Mouse (Mus musculus): ENCODE data around the gene Tshb. TPM values are rescaled to one million over a fixed set of nuclear protein-coding genes. Genes with fewer than 3 reads are reported as not detected.
A peak's percentile ranks its signal among the peaks of the same experiment; 100 is the strongest.

Gene Tshb
- polyA plus RNA-seq, 1 experiment from 2014 or later, result 0.08 TPM

DNA sequence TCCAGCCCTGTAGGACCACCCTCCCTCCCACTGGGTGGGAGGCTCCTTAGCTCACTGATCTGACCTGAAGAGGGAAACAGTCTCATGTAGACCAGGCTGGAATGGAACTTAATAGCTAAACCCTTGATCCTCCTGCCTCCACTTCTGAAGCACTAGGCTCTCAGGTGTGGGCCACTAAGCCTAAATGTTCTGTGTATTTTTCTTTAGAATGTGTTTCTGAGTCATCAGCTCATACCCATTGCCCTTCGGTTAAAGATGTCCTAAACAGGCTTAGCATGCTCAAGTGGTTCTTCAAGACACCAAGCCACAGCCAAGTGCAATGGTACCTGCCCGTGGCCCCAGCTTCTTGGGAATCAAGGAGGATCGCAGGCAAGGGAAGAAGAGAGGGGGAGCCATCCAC lies 31.0 kb downstream of the Tshb start:
- Histone ChIP-seq H3K27me3 (no peaks in the 10 kb centered on the region), H3K27ac (replicated peaks) (no peak overlapping the region), H3K4me2 (replicated peaks) (no peak overlapping the region), H3K4me1 (0 out of 2 replicates have a peak, but pooled peaks cover 2% of the 10 kb centered on the region), H3K4me3 (no peak overlapping the region), H3K9me3 (no peaks in the 10 kb centered on the region), H3K9ac (replicated peaks) (no peak overlapping the region), H3K36me3 (no peaks in the 10 kb centered on the region)
- WGBS, result 90% methylated on average over 3 of the region's 3 CpGs
- no peak for ATAC-seq (replicated peaks)

DNA sequence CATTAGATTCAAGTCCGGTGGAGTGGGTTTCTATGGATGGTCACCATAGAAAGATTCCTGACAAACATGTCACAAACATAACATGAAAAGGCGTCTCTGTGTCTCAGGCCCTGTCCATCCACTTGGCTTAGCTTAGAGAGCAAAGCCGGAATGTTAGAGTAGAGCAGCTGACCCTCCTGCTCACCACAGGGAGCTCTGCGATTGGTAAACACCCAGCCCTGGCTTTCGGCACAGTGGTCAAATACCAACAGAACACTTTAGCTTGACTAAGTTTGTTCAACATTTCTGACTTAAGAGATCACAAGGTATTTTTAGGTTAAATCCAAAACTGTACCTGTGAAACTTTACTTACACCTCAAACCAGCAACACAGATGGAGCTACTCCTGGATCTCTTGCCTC lies 31.4 kb downstream of the Tshb start:
- no peak overlapping the region for H3K9ac ChIP-seq (replicated peaks)
- H3K4me2 ChIP-seq (replicated peaks), result no peak overlapping the region
- no peaks in the 10 kb centered on the region for H3K9me3 ChIP-seq
- H3K27ac ChIP-seq (replicated peaks), result no peak overlapping the region
- H3K4me1 ChIP-seq, result 0 out of 2 replicates have a peak, but pooled peaks cover 2% of the 10 kb centered on the region
- no peak overlapping the region for H3K4me3 ChIP-seq
- no peak for ATAC-seq (replicated peaks)
- no peaks in the 10 kb centered on the region for H3K36me3 ChIP-seq
- no peaks in the 10 kb centered on the region for H3K27me3 ChIP-seq
- WGBS, result 89% methylated on average over 5 of the region's 5 CpGs

DNA sequence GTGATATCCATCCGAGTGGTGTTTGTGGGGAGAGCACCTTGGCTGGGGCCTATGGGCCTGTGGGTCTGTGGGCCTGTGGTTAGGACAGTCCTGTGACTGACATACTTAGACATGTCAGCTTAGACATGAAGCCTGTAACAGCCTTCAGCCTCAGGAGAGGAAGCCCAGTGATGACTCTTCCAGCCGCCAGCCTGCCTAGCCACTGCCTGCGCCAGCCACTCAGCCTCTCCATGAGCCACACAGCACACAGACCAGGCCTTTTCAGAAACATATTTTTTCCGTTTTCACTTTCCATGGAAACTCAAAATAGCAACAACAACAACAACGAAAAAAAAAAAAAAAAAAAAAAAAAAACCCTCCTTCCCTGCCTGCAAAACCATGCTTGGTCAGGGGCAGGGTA lies 33.8 kb downstream of the Tshb start:
- H3K9me3 ChIP-seq, result no peaks in the 10 kb centered on the region
- peaks cover 6% of the 10 kb centered on the region; the same call in 1 of the 2 replicates for H3K4me1 ChIP-seq
- H3K4me3 ChIP-seq, result no peak overlapping the region
- H3K9ac ChIP-seq (replicated peaks), result no peak overlapping the region
- no peak overlapping the region for H3K27ac ChIP-seq (replicated peaks)
- ATAC-seq (replicated peaks), result no peak
- no peak overlapping the region for H3K4me2 ChIP-seq (replicated peaks)
- WGBS, result 81% methylated on average over 5 of the region's 5 CpGs
- H3K36me3 ChIP-seq, result no peaks in the 10 kb centered on the region
- H3K27me3 ChIP-seq, result no peaks in the 10 kb centered on the region

DNA sequence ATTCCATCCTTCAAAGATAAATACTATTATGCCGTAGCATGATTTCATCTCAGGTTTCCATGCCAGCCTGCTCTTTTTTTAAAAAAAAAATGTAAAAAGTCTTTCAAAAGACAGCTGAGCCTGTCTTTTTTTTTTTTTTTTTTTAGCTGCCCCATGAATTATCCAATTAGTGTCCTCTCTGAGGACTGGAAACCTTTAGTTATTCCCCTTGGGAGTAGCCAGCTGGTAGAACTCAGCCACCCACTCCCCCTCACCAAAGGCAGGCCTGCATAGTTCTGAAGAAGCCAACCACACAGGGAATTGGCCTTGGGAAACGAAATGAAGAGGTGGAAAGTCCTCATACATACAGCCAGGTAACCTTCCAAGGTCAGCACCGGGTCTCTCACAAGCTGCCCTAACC lies 34.5 kb downstream of the Tshb start:
- peaks cover 12% of the 10 kb centered on the region for H3K4me1 ChIP-seq
- WGBS, result 76% methylated on average over 3 of the region's 3 CpGs
- no peak overlapping the region for H3K9ac ChIP-seq (replicated peaks)
- H3K4me2 ChIP-seq (replicated peaks), result no peak overlapping the region
- no peak overlapping the region for H3K27ac ChIP-seq (replicated peaks)
- no peaks in the 10 kb centered on the region for H3K9me3 ChIP-seq
- no peaks in the 10 kb centered on the region for H3K36me3 ChIP-seq
- H3K4me3 ChIP-seq, result no peak overlapping the region
- H3K27me3 ChIP-seq, result no peaks in the 10 kb centered on the region
- ATAC-seq (replicated peaks), result no peak

DNA sequence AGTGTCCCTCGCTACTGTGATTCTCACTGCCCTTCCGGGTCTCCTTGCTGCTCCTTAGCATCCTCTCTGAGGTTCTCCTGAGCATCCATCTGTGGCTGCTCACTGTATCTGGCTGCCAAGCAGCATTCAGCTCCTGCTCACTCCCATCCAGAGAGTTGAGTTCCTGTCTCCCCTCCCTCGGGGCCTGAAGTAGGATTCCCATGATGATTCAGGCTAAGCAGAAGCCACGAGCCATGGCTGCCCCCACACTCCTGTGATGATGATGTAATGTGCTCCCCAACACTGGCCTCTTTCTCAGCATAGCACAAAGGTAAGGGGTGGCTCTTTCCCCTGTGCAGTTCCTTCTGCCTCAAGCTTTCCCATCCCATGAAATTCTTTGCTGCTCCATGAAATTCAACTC lies 36.3 kb downstream of the Tshb start:
- ATAC-seq (replicated peaks), result no peak
- WGBS, result 84% methylated on average over 4 of the region's 4 CpGs

DNA sequence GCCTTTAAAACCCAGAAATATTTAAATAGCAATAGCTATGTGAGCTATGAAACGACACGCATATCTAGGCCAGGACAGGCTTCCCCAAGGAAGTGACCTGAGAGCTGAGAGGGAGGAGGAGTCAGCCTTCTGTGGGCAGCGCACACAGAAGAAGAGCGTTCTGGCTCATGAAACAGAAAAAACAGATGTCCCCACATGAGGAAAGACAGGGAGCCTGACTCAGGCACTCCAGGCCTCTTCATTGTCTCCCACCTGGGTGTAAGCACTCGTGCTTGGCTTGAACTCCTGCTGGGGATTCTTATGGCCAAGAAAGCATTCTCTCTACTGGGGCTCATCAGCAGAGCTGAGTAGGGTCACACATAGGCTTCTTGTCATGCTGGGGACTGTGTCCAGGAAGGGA lies 37.9 kb downstream of the Tshb start:
- Histone ChIP-seq H3K36me3 (no peaks in the 10 kb centered on the region), H3K9ac (replicated peaks) (no peak overlapping the region), H3K4me1 (peaks cover 12% of the 10 kb centered on the region), H3K27ac (replicated peaks) (no peak overlapping the region), H3K4me3 (no peak overlapping the region), H3K9me3 (no peaks in the 10 kb centered on the region), H3K4me2 (replicated peaks) (no peak overlapping the region), H3K27me3 (no peaks in the 10 kb centered on the region)
- WGBS, result 65% methylated on average over 5 of the region's 5 CpGs
- ATAC-seq (replicated peaks), result no peak

More for the DNA sequence above, 36.3 kb downstream of the Tshb start:
- peaks cover 12% of the 10 kb centered on the region for H3K4me1 ChIP-seq
- H3K9me3 ChIP-seq, result no peaks in the 10 kb centered on the region
- H3K27me3 ChIP-seq, result no peaks in the 10 kb centered on the region
- H3K36me3 ChIP-seq, result no peaks in the 10 kb centered on the region
- no peak overlapping the region for H3K27ac ChIP-seq (replicated peaks)
- H3K4me2 ChIP-seq (replicated peaks), result no peak overlapping the region
- no peak overlapping the region for H3K4me3 ChIP-seq
- no peak overlapping the region for H3K9ac ChIP-seq (replicated peaks)

DNA sequence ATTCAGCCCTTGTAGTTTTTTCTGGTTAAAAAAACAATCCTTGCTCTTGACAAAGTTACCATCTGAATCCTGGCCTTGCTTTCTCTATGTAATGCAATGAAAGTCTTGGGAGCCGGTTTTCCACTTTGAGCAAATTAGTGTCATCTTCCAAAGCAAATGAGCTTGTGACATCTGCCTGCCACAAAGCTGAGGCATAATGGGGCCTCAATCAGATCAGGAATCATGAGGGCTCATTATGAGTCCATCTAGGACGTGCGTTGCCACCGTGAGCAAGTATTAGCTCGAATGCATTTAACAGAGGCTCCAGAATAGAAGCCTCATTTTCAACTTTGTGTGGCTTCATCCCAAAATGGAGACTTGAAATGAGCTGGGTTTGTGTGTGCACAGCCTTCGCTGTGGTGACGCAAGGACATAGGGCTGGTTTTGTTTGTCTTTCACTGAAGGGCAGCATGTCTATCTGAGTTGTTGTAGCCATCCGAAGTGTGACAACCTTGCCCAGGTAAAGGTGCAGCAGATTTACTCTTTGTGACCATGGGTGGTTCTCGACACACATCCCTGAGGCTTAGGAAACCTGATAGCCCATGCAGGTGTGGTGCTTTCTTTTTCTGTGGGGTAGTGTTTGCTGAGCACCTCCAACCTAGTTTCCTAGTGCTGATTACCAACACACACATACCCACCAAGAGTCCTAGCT lies 38.6 kb downstream of the Tshb start:
- Histone ChIP-seq H3K27ac (replicated peaks) (no peak overlapping the region), H3K9me3 (no peaks in the 10 kb centered on the region), H3K4me2 (replicated peaks) (no peak overlapping the region), H3K9ac (replicated peaks) (no peak overlapping the region), H3K4me1 (peaks cover 12% of the 10 kb centered on the region), H3K27me3 (no peaks in the 10 kb centered on the region), H3K36me3 (no peaks in the 10 kb centered on the region), H3K4me3 (no peak overlapping the region)
- ATAC-seq (replicated peaks), result no peak
- 54% methylated on average over 9 of the region's 9 CpGs for WGBS

DNA sequence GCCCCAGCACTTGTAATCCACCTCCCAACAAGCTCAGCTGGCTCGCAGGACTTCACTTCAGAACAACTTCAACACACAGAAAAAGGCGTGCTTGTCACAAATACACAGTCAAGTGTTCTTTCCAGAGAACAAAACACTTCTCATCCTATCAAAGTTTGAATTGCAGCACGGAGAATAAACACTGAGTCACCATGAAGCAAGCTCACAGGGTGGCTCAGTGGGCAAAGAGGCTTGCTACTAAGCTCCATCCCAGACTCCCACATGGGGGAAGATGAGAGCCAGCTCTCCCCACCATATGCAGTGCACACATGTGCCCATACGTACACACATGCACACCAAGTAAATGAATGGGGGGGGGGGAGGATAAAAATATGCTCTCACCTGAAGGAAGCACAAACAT lies 39.3 kb downstream of the Tshb start:
- Histone ChIP-seq H3K27me3 (no peaks in the 10 kb centered on the region), H3K27ac (replicated peaks) (no peak overlapping the region), H3K36me3 (no peaks in the 10 kb centered on the region), H3K4me1 (peaks cover 12% of the 10 kb centered on the region), H3K4me3 (no peak overlapping the region), H3K4me2 (replicated peaks) (no peak overlapping the region), H3K9me3 (no peaks in the 10 kb centered on the region), H3K9ac (replicated peaks) (no peak overlapping the region)
- WGBS, result 15% methylated on average over 4 of the region's 4 CpGs
- ATAC-seq (replicated peaks), result 0 out of 2 replicates have a peak, but pooled peaks have one; percentile 7

DNA sequence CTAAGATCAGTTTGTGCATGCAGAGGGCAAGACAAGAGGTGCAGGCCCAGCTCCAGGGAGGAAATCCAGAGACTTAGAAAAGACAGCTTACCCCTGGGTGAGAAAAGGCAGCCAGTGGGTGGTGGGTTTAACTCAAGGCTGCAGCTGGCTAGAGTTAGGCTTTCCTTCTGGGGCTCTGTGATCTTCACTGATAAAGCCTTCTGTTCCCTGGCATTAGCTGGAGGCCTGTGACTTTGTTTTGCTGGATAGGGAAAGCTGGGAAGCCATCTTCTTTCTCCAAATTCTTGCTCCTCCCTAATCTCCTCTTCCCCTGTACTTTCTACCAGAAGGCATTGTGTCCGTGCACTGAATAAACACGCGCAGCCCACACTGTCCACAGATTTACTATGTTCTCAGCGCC lies 39.8 kb downstream of the Tshb start:
- no peak overlapping the region for H3K4me3 ChIP-seq
- H3K27me3 ChIP-seq, result no peaks in the 10 kb centered on the region
- H3K9ac ChIP-seq (replicated peaks), result no peak overlapping the region
- peaks cover 11% of the 10 kb centered on the region for H3K4me1 ChIP-seq
- H3K4me2 ChIP-seq (replicated peaks), result no peak overlapping the region
- no peaks in the 10 kb centered on the region for H3K9me3 ChIP-seq
- 26% methylated on average over 4 of the region's 4 CpGs for WGBS
- H3K27ac ChIP-seq (replicated peaks), result no peak overlapping the region
- no peaks in the 10 kb centered on the region for H3K36me3 ChIP-seq
- ATAC-seq (replicated peaks), result no peak

DNA sequence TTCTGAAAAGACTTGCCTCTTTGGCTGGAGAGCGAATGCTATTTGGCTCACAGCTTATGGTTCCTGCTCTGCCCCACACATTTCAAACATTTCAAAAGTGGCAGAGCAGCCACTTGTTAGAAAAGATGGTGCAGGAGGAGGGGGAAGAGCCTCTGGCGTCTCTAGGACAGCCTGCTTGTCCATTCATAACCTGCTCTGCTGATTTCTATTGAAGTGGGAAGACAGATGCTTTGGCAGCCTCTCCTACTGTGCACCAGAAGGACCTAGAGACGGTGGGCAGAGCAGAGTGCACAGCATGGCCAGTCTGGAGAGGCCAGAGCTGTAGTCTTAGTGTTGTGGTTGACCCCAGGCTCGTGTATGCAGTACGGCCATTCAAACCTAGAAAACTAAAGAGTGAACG lies 43.6 kb downstream of the Tshb start:
- no peak overlapping the region for H3K9ac ChIP-seq (replicated peaks)
- ATAC-seq (replicated peaks), result no peak
- H3K4me1 ChIP-seq, result peaks cover 27% of the 10 kb centered on the region
- H3K27ac ChIP-seq (replicated peaks), result no peak overlapping the region
- H3K4me2 ChIP-seq (replicated peaks), result no peak overlapping the region
- no peaks in the 10 kb centered on the region for H3K9me3 ChIP-seq
- no peak overlapping the region for H3K4me3 ChIP-seq
- H3K36me3 ChIP-seq, result no peaks in the 10 kb centered on the region
- H3K27me3 ChIP-seq, result no peaks in the 10 kb centered on the region
- WGBS, result 75% methylated on average over 6 of the region's 6 CpGs

DNA sequence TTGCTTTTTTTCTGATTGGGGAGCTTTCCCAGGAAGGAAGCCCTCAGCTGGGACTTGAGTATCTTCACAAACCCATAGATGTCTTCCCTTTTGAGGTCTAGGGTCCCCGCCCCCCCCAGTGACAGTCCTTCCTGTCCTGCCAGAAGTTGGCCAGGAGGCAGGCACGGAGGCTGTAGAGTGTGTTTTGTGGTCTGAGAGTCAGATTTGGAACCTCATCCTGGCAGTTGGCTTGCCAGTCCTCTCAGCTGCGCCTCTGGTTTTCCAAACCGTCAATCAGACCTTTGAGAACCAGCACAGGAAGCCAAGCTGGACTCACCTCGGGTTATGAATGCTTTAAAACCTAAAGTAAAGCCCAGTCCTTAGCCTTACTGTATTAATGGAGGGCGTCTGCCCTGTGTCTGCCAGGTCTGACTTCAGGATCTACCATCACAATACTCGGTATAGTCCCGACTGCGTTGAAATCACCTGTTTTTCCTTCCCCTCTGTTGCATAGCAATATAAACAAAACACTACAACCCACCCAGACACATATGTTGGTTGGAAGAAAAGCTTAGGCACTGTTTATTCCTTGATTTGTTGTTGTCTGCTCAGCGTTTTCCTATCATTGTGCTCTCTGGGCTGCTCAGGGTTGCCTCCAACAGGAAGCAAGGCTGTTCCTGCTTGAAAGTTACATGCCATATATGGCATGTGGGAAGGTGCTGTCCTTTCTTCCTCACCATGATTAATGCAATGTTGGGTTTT lies 44.2 kb downstream of the Tshb start:
- ATAC-seq (replicated peaks), result no peak
- 77% methylated on average over 10 of the region's 10 CpGs for WGBS
- peaks cover 21% of the 10 kb centered on the region for H3K4me1 ChIP-seq
- no peak overlapping the region for H3K4me3 ChIP-seq
- H3K27ac ChIP-seq (replicated peaks), result no peak overlapping the region
- H3K27me3 ChIP-seq, result no peaks in the 10 kb centered on the region
- no peaks in the 10 kb centered on the region for H3K9me3 ChIP-seq
- H3K9ac ChIP-seq (replicated peaks), result no peak overlapping the region
- H3K36me3 ChIP-seq, result no peaks in the 10 kb centered on the region
- H3K4me2 ChIP-seq (replicated peaks), result no peak overlapping the region

DNA sequence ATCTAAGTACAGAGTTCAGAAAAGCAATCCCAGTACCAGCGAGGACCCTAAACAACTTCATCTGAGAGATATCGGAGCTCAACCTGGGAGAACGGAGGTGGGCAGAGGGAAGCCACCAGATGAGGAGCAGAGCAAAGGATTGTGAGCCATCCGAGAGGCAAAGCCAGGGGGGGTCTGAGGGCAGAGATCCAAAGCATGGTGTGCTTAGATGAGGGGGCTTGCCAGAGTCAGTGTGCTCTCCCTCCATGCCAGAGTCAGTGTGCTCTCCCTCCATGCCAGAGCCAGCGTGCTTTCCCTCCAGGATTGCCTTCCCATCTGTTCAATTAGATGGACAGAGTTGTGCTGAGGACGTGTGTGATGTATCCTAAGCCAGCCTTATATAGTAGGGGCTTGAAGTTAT lies 45.4 kb downstream of the Tshb start:
- WGBS, result 75% methylated on average over 6 of the region's 6 CpGs
- H3K27ac ChIP-seq (replicated peaks), result no peak overlapping the region

More for the DNA sequence above, 45.4 kb downstream of the Tshb start:
- no peaks in the 10 kb centered on the region for H3K27me3 ChIP-seq
- no peak for ATAC-seq (replicated peaks)
- H3K4me1 ChIP-seq, result peaks cover 19% of the 10 kb centered on the region
- H3K4me3 ChIP-seq, result no peak overlapping the region
- H3K9ac ChIP-seq (replicated peaks), result no peak overlapping the region
- no peaks in the 10 kb centered on the region for H3K9me3 ChIP-seq
- H3K36me3 ChIP-seq, result no peaks in the 10 kb centered on the region
- no peak overlapping the region for H3K4me2 ChIP-seq (replicated peaks)

Data from forebrain, embryonic 15.5 days (tissue).